In the genomic region with DNA sequence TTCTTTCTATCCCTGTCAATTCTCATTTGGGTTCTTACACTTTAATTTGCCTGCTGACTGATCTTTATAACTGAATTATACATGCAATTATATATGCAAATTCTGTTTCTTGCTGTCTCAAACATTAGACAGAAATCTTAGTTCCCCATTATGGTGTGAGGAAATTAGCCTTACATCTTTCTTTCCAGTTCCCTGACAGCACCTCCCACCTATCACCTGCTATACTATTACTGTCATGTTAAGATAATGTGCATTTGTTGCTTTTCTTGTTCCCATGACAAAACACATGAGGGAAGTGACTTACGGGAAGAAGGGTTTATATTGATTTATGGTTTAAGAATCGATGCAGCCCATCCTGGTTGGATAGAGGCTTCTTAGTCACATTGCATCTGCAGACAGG, we compare ENCODE assay signal across 15 mouse cellular contexts.
"Had no signal": no experiment of that assay in that cellular context is flagged by ENCODE, and none has a peak within 500 bp of the region (broad histone marks: within the 10 kb centered on the region; RNA-seq: fewer than 3 reads in every experiment).

No protein-coding gene starts in this region.

- H3K4me1 ChIP-seq: liver, embryonic 13.5 days; midbrain, embryonic 13.5 days had no signal

- H3K27ac ChIP-seq: kidney, postnatal 0 days; layer of hippocampus, adult 2 months; left cerebral cortex, adult 2 months; liver, embryonic 13.5 days; macrophage; midbrain, embryonic 13.5 days had no signal

- DNase-seq: kidney, adult 9 months; kidney, postnatal 25 days; layer of hippocampus, postnatal 36 days; liver, embryonic 13.5 days; lung, adult 2 months; right cerebral cortex, postnatal 25 days; spleen, adult 18-20 months; thymus, adult 2 months; thymus, postnatal 14 days; thymus, postnatal 4 days had no signal

- ATAC-seq: midbrain, embryonic 13.5 days had no signal

- H3K4me2 ChIP-seq: liver, embryonic 13.5 days; midbrain, embryonic 13.5 days had no signal

- H3K27me3 ChIP-seq: liver, embryonic 13.5 days; midbrain, embryonic 13.5 days had no signal

- H3K9ac ChIP-seq: liver, embryonic 13.5 days; midbrain, embryonic 13.5 days had no signal

- H3K4me3 ChIP-seq: layer of hippocampus, adult 2 months; left cerebral cortex, adult 2 months; liver, embryonic 13.5 days; midbrain, embryonic 13.5 days had no signal

- H3K36me3 ChIP-seq: liver, embryonic 13.5 days; midbrain, embryonic 13.5 days had no signal

- H3K9me3 ChIP-seq: liver, embryonic 13.5 days; midbrain, embryonic 13.5 days had no signal
